Mouse (Mus musculus) left cerebral cortex, postnatal 4 days (tissue): ENCODE data around the gene Cdc42ep2. TPM values are rescaled to one million over a fixed set of nuclear protein-coding genes. Genes with fewer than 3 reads are reported as not detected.
"Not testable (repeated sequence)": the region's sequence is repeated elsewhere in the genome, so short reads cannot be mapped to it uniquely, and the experiment has no call there.

Experiments used
- DNase-seq: peaks from one replicate; pipeline ENCODE4 v3.0.0-alpha.2; 2022
- intact Hi-C: fragments of 180-260 bp; cut with DNase I; formaldehyde crosslinking; loops from one replicate; pipeline ENCODE4 v1.15.1; 2025
- total RNA-seq, 2 experiments: library from RNA; stranded (reverse); gene quantifications; 2 replicates each; pipeline ENCODE4 v1.2.3; 2021

The Cdc42ep2 gene
- total RNA-seq, 2 experiments from 2014 or later = 11.2 to 14.2 TPM

DNA sequence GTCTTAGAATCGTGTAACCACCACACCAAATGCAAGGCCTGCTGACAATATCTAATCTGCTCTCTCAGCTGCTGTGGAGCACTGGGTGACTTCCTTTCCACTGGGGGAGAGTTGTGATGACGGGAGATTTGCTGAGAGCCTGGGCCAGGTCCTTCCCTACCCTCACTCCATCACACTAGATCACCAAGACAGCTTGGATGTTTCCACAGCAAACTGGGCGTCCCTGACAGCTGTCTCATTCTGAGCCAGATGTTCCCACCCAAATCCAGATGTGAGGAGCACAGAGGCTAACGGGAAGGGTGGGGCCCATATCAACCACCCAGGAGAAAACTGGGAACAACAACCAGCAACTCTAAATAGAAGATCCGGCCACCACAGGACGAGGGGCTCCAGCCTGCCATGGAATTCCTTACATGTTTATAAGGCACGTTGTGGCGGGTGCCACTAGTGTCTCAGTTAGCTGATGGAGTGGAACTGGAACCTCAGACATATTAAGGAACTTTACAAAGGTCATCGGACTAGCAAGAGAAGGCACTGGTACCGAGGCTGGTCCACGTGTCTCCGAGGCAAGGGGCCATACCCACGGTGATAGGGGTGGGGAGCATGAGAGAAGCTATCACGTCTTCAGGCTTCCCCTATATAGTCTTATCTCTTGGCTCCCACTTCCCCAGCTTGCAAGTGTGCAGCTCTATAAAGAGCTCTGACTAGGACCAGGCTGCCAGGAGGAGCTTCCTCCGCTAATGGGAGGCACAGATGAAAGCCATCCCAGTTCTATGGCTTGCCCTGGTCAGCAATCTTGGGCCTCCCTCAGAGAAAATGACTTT lies 2.3 kb downstream of the Cdc42ep2 start:
- no peak for DNase-seq
- intact Hi-C loops = loop anchor here (5.0 kb wide), 1 partner anchor 35 kb away; no protein-coding TSS in a partner anchor

DNA sequence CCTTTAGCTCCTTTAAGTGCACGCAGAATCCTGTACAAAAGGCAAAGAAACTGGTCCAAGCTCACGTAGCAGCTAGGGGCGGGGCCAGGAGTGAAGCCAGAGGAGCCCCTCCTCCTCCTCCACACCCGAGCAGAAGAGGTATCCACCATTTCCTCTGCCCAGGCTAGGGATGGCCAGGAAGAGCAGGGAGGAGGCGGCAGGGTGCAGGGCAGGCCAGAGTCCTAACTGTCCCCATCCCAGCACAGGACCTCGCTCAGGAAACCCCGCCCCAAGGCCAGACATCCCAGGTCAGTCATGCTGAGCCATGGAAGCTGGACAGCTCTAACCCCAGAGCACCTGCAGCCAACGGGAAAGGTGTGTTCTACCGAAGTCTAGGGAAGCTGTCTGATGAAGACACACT lies 2.9 kb downstream of the Cdc42ep2 start:
- intact Hi-C loops = loop anchor here (5.0 kb wide), 1 partner anchor 36 kb away; no protein-coding TSS in a partner anchor
- no peak for DNase-seq

DNA sequence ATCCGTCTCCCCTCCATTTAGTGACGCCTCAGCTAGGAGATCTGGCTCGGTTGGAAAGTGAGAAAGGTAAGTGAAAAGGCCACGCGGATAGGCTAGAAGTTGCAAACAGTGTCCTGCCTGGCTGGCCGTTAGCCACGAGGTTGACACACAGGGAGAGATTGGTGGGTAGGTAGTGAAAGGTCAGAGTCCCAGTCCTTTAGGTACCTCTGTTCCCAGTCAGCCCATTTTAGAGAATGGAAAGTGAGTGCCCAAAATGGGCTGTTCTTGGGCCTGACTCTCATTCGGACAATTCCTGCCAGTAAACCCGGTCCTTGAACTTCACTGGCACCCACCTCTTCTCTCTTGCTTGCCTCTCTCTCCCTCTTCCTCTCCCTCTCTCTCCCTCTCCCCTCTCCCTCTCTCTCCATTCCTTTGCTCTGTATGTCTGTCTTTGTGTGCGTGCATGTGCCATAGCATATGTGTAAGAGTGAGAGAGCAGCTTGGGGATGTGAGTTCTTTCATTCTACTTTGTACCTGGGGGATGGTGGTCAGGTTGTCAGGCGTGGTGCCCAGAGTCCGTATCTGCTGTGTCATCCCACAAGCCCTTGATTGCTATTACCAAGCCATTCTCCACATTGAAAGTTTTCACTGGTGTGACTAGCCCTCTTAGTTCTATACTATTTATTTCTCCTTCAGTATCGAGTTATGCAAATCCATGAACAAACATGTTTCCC lies 11.5 kb downstream of the Cdc42ep2 start, which contains the start of gene Dpf2:
Gene Dpf2, minus strand, starts transcription at position 4 of the 713 bp plus-strand sequence.
- no peak for DNase-seq
- intact Hi-C loops = no loop called here

DNA sequence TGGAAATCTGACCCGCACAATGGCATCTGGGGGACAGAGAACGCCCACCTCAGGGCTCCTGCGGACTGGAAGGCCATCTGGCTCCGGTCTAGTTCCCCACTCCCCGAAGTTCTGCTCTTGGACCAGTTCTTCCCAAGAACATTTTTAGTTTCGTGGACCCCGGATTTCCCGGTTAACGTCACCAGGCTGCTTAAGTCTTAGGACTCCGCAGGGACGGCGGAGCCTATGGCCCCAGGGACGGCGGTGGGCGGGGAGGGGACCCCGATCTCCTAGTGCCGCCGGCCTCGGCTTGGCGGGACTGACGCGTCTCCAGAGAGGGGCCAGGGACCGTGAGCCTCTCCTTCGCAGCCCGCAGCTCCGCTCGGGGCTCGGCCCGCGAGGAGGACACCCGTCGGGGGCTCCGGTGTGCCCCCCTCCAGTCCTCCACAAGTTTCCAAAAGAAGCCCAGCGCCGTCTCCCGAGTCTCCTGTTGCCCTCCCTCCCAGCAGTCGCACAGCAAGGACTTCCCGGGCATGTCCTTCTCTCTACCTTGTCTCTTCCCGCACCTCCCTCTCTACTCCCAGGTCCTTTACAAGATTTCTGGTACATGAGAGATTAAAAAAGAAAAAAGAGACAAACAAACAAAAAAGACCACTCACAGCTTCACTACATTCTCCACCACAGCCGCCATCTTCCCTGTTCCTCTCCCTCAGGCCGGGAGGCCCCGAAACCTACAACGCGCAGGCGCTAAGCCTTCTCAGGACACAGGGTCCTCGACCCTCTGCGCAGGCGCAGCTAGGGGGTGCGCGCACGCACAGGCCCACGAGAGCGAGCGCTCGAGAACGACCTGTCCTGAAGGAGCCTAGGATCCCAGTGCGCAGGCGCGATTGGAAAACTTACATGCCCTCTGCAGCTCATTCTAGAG lies 12.3 kb downstream of the Cdc42ep2 start:
- intact Hi-C loops = no loop called here
- peak; percentile 100 for DNase-seq

DNA sequence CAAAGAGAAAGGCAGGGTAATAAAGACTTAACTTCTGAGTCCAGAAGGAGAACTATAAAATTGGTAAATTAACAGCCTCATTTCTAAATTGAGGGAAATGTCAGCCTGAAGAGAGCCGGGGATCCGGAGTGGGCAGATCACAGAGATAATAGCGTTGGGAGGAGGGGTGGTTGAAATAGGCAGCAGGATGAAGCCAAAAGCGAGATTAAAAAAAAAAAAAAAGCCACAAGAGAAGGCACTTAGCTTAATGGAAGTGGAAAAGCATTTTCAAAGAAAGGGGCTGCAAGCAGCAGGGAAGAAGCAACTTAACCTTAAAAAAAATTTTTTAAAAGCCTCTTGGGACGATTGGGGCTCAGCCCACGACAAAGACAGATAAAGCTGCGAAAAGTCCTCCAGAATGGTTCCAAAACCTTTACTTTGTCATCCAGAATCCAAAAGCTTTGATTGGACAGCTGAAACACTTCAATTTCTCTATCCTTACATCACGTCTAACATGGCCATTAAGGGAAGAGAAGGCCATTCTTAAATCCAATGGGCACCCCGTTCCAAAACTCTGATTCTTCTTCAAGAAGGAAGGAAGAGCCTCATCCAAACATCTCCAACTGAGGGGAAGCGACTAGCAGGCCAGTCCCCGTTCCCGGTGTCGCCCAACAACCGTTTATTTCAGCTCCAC lies 13.1 kb downstream of the Cdc42ep2 start:
- intact Hi-C loops = no loop called here
- no peak for DNase-seq

DNA sequence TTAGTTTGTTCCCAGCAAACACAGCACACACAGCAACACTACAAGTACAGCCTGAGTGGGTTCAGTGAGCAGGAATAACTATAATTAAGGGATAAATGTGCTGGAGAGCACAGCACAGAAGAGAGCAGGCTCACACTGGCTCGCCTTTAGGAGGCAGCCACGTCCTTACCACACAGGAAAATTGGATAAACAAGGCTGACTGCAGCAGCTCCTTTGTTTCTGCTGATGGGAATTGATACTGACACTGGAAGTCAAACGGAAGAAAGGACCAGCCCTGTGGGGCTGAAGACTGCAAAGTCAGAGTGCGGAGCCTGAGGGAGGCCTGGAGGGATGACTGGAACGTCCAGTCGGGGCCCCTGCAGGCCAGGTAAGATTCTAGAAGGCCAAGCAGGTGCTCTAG lies 14.4 kb downstream of the Cdc42ep2 start:
- intact Hi-C loops = no loop called here
- DNase-seq = peak; percentile 27

DNA sequence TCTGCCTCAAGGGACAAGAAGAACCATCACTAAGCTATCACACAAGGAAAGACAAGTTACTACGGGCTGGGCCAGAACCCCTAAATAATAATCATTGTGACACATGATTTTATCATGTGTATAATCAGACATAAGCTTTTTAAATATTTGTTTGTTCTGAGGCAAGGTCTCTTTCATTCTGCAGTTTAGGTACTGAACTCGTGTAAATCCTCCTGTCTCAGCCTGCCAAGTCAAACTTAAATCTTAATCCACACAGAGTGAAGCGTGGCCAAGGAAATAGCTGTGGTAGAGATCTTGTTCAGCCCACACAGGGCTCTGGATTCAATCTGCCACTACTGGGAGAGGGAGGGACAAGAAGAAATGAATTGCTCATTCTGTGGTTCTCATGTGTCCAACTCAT lies 17.3 kb downstream of the Cdc42ep2 start:
- DNase-seq = no peak
- intact Hi-C loops = no loop called here

DNA sequence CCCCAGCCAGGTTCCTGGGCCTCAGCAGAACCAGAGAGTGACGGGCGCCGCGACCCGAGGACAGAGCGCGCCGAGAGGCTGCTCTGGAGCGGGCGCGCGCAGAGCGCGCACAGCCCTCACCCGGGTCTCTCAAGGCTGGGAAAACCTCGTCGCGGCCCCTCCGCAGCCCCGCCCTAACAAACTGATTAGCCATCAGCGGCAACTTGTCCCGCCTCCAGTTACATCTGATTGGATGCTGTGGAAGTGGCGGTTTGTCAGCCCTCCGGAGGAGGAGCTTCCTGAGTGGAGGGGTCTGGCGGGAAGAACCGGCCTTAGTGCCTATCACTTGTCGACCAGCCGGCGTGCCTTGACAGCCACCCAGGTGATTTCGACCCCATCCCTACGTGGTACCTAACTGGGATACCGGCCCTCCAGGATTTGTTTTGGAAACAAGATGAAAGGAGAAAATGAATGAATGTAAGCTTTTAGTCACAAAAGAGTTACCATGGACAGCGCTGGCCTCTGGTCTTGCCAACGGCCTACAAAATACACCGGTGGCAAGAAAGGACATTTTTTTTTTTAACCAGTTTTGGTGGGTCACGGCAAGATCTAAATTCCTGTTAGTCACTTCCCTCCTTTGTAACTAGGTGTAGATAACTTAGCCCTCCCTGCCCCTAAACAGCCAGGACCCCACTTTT lies 30.5 kb downstream of the Cdc42ep2 start, which contains the start of gene Tigd3:
Gene Tigd3, minus strand, starts transcription at position 148 of the 677 bp plus-strand sequence.
- intact Hi-C loops = no loop called here
- peak; percentile 98 for DNase-seq

DNA sequence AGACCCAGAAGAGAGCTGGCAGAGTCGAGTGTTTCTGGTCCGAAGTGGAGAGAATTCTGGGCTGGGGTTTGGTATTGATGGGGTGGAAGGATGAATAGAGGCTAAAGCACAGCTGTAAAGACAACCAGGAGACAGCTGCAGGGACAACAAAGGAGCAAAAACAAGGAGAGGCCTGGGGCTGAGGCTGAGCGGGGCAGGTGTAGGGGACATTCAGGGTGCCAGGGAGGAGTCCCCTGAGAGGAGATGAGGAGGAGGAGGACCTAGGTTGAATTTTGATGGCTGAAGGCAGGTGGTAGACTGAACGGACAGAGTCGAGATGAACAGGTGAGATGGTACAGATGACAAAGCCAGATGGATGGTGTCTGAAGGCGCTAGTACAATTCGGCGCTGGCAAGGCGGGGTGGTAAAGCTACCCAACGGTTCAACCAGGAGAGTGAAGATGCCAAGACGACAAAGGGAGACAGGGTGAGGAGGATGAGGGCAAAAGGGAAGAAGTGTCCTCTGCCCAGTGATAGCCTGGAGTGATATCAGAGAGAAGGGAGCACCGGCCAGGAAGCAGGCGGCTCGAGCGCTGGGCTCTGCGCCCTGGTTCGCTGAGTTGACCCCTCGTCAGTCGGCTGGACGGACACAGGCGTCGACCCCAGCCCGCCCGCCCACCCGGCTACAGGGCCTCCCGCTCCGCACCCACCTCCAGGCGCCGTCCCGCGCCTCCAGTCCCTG lies 31.2 kb downstream of the Cdc42ep2 start:
- intact Hi-C loops = no loop called here
- DNase-seq = no peak

DNA sequence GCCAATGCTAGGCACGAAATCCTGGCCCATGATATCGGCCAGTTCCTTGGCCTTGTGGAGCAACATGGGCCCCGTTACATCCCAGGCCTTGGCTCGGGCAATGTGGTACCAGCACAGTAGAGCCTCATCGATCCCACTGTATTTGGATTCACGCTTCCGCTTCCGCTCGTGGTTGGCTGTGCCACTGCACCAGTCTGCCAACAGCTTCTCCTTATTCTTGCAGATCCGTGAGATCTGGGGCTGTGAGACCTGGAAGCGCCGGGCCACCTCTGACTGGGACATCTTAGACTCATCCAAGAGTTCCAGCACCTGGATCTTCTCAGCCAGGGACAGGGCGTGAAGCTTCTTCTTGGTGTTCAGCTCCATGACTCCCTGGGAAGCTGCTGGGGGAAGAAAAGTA lies 31.9 kb downstream of the Cdc42ep2 start:
- intact Hi-C loops = no loop called here
- no peak for DNase-seq

DNA sequence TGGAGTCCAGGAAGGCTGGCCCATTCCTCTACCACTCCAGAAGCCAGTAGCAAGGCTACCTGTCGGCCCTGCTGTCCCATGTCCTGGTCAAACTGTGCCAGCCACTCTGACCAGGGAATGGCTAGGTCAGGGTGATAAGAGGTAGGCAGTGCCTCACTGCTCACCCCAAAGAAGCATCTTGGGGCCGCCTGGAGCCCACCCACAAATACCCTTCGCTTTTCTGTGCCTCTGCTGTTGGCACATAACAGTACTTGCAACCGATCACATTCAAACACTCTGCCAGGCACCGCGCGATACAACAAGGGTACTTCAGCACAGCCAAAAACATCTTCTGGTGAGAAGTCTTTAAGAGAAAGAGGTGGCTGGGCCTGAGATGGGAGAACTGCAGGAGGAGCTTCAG lies 32.4 kb downstream of the Cdc42ep2 start:
- no peak for DNase-seq
- intact Hi-C loops = no loop called here

DNA sequence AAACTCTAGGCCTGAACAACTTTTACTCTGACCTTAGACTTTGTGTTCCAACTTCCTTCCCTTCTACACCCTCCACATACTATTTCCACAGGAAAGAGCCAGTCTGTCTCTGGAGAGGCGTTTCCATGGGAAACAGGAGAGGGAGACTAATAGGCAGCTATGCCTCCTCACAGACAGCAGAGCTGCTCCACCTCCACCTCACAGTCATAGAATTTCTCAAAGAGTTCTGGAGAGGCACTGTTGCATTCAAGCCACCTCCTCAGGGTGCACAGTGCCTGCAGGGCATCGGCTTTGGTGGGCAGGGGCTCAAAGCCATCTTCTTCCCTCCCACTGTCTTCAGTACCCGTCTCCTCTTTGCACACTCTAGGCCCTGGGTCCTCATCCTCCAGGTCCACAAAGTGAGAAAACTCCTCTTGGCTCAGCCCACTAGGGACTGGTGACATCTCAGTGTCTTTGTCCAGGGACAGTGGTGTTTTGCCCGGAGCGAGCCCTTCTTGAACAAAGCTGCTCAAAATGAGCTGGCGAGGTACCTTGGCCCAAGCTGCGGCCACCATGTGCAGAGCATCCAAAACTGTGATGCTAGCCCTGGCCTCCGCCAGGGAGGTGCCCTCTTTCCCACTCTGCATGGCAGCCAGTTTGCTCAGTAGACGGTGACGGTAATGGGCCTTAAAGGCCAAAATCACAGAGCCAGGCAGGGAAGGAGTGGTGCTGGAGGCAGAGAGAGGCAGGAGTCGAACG lies 32.9 kb downstream of the Cdc42ep2 start:
- intact Hi-C loops = no loop called here

DNA sequence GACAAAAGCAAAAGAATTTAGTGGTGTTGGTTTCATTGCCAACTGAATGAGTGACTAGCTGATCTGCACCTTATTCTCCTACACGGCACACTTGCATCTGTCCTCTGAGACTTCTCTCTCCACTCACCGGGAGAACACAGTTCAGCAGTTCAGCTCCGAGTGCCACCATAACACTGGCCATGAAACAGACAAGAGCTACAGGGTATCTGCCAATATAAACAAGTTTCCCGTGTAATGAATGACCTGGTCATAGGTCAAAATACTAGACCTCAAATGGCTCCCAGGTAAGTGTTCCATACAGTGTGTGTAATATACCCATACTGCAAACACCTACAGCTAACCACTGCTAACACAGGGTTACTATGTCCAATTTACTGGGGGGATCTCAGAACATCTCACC lies 35.4 kb downstream of the Cdc42ep2 start:
- intact Hi-C loops = no loop called here
- DNase-seq = no peak

More for the DNA sequence above, 32.9 kb downstream of the Cdc42ep2 start:
- no peak for DNase-seq

DNA sequence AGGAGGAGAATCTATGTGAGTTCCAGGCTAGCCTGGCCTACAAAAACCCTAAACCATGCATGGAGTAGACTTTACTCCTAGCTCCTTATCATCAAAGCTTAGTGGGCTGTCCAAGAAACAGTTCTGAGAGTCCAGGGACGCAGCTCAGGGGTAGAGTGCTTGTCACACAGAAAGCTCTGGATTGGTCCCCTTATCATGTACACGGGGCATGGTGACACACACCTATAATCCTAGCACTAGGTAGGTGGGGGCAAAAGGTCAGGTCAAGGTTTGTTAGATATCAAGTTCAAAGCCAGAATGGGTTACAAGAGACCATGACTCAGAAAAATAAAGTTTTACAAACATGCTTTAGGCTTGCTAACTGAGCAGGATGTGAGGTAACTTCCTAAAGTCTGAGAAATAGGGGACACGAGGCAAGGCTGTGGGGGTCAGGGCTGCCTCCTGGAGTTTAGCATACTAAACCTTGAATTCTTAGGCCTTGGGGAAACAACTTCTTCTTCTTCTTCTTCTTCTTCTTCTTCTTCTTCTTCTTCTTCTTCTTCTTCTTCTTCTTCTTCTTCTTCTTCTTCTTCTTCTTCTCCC lies 37.3 kb downstream of the Cdc42ep2 start:
- intact Hi-C loops = no loop called here
- DNase-seq = no peak

DNA sequence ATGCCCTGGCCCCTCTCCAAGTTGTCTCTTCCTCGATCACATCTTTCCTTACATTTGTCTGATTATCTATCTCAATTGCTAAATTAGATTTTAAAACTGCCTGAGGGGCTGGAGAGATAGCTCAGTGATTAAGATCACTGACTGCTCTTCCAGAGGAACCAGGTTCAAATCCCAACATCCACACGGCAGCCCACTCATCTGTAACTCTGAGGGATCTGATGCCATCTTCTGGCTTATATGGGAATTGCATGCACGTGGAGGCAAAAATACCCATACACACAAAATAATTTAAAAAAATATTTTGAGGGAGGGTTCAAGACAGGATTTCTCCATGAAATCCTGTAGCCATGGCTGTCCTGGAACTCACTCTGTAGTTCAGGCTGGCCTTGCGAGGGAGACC lies 38.8 kb downstream of the Cdc42ep2 start:
- intact Hi-C loops = no loop called here
- DNase-seq = no peak

DNA sequence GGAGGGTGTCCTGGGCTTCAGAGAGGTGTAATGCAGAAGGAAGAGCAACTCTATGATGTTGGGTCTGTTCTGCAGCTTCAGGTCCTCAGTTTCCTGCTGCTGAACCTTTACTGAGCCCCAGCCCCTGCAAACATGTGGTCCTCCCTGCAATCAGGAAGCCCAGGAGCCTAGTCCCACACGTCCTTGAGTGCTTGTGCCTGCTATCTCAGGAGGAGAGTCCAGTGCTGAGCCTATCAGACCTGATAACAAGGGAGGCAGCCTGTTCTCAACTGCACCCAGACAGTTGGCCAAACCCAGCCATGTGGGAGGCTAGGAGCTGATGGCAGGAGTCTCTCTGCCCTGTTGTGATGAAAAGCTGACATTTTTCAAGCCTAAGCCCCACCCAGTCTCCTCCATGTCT lies 40.7 kb downstream of the Cdc42ep2 start:
- DNase-seq = no peak
- intact Hi-C loops = no loop called here

DNA sequence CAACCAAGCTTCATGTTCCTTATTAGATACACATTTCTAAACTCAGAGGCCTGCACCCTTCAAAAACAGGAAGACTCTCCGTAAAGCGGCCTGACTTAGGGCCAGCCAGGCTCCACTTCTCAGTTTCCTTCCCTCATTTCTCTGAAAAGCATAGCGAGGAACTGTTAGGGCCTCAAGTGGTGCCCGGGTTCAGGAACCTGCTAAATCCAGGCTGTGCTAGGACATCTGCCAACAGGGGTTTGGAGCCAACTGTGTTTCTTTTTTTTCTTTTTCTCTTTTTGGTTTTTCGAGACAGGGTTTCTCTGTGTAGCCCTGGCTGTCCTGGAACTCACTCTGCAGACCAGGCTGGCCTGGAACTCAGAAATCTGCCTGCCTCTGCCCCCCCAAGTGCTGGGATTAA lies 42.5 kb downstream of the Cdc42ep2 start:
- intact Hi-C loops, DNase-seq: not testable (repeated sequence)

DNA sequence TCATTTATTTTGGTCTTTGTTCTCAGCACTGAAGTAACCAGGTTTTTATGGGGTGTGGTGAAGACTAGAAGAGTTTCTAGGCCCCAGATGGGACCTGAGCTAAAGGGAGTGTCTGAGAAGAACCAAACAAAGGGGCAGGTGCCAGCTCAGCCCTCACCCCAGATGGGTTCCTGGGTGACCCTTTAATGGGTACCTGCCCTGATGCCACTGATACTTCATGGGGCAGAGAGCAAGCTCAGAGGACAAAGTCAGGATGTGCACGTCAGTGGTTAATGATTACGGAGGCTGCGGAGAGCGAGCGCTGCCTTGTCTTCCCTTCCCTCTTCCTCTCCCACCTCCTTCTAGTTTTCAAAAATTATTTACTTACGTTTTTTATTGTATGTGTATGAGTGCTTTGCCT lies 43.5 kb downstream of the Cdc42ep2 start:
- no peak for DNase-seq
- intact Hi-C loops = no loop called here
